Mouse (Mus musculus) brain, embryonic 18.5 days (tissue): Measurements from ENCODE around the gene 1700016H13Rik.

ENCODE experiments used
- DNase-seq: peaks from one replicate; pipeline ENCODE4 v3.0.0-alpha.2; 2012; ENCODE audit warnings: low read depth, low spot score

Gene 1700016H13Rik

GRCm38 (mm10) chr5:103655346-103656118 is at the start of gene 1700016H13Rik:
Gene 1700016H13Rik, minus strand, starts transcription at chr5:103656010.
- no peak for DNase-seq

DNA sequence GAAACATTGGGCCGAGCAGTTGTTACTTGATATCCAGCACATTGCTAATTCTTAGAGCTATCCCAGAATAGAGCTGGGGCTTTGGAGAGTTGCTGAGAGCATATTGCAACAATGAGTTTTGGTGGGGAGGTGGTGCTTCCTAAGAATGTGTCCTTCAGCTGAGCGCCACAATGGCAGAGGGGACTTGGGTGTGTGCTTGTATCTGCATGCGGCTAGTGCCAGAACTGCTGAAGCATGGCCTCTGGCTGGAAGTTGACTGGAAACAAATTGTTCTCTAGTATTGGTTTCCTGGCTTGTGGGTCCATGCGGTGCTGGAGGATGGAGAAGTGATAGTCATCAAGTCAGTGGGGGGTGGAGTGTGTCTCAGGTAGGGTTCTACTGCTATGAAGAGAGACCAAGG is 49.5 kb upstream of the 1700016H13Rik start:
- DNase-seq: no peak

- no peak for DNase-seq
Measured at GRCm38 (mm10) chr5:103702527-103702926, 46.7 kb upstream of the 1700016H13Rik start.

- no peak for DNase-seq
Measured at GRCm38 (mm10) chr5:103701466-103701865, 45.7 kb upstream of the 1700016H13Rik start.

DNA sequence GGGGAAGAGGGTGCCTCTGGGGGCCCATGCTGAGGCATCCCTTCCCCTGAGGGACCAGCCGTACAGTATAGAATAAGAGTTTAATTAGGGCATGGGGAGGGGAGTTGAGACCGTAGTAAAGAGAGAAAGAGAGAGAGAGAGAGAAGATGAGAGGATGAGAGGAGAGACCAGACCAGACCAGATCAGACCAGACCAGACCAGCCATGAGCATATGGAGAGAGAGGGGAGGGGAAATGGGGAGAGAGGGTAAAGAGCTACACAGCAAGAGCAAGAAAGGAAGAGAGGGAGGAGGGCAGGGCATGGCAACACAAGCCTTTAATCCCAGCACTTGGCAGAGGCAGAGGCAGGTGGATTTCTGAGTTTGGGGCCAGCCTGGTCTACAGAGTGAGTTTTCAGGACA is 44.9 kb upstream of the 1700016H13Rik start:
- DNase-seq: no peak

DNA sequence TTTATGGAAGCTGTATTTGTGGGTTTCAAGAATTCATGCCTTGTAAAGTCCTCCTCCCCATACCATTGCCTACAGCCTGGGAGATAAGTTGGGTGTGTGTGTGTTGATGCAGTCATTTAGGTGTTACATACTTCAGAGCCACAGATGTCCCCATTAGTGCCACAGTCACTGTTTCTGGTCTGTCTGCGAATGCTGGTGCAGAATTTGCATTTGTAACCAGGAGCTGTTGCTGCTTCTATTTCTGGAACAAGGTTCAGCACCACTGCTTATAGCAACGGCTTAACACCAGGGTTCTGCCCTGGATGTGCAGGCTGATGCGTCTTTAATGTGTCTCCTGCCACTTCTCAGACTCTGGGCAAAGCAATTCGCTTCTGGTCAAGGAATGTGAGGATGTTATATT is 43.7 kb upstream of the 1700016H13Rik start:
- DNase-seq: no peak

GRCm38 (mm10) chr5:103698577-103698976 is 42.8 kb upstream of the 1700016H13Rik start:
- no peak for DNase-seq

GRCm38 (mm10) chr5:103697875-103698491 is 42.2 kb upstream of the 1700016H13Rik start:
- no peak for DNase-seq

DNA sequence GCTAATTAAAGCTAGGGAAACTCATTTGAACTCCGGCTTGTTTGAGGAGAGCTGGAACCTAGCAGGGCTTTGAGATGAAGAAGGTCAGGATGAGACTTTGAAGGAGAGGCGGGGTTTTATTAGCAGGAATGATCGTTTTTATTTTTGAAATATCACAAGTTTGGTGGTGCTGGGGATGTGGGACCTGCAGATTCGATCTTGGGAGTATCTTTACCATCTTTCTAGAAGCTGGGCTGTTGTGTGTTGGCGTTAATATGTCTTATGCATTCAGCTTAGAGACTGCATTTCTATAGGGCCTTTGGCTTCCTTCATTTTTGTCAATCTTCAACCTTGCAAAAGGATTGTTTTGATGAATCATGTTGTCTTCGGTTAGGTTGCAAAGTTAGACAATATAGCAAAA is 38.3 kb upstream of the 1700016H13Rik start:
- DNase-seq: no peak

DNA sequence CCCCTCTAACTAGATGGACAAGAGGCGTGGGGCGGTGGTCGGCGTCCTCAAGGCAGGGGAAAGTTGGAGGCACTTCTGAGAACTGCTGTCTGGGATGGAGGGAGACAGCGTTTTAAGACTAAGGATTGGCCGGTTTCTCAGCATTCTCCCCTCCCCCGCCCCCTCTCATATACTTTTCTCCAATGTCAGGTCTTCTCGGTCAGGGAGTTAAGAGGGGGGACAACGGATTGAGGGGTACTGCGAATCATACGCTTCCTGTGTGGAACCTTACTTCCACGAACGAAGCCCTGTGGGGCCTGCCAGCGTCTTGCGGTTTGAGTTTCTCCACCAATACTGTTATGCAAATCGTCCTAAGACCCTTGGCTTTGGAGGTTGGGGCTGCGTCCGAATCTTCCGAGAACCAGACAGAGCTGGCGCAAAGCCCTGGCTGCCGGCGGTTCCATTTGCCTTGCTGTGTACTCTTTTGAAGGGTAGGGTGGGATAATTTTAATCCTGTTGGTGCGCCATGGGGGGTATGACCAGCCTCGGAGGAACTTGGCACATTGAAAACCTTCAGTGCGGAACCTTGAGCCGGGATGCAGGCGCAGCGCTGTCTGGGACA is 37.3 kb upstream of the 1700016H13Rik start:
- no peak for DNase-seq

- no peak for DNase-seq
Measured at GRCm38 (mm10) chr5:103692531-103693040, 36.8 kb upstream of the 1700016H13Rik start.

DNA sequence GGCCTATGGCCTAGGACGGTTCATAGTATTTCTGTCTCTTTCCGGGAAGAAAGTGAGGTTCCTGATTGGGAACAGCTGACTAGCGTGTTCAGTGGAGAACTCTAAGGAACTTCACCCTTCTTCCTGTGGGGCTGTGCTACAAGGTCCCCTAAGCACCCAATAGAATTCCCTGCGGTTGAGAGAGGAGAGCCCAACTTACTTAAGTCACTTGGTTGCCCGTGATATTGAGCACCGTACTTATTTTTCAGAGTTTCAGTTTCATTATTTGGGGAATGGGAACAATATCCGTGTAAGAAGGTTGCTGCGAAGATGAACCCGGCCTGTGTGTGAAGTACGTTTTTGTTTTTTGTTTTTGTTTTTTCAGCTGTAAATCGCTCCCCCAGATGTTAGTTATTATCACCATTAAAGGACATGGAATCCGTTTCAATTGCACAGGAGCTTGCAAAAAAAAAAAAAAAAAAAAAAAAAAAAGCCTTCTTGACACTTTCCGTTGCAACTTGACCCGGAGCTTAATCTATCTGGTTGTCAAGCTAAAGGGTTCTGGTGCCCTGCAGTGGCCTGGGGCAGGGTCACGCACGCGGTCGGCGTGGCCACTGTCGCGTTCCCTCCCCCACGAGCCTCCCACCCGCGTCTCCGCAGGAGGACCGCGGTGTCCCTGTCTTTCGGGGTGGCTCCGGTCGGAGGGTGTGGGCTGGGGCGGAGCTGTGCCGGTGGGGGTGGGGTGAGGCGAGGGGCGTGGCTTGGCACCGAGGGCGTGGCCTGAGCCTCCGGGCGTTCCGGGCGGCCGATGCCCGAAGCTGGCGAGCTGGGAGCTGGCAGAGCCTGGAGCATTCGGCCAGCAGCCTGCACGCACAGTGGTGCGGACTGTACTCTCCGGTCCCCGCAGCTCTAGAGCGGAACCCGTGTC is 36.1 kb upstream of the 1700016H13Rik start, which contains the start of gene Aff1:
TSS of gene Aff1 (plus strand) at position 751 of the 907 bp plus-strand sequence.
- peak; percentile 6 for DNase-seq

GRCm38 (mm10) chr5:103691171-103691570 is 35.4 kb upstream of the 1700016H13Rik start:
- DNase-seq: no peak

GRCm38 (mm10) chr5:103690190-103690589 is 34.4 kb upstream of the 1700016H13Rik start:
- DNase-seq: no peak

DNA sequence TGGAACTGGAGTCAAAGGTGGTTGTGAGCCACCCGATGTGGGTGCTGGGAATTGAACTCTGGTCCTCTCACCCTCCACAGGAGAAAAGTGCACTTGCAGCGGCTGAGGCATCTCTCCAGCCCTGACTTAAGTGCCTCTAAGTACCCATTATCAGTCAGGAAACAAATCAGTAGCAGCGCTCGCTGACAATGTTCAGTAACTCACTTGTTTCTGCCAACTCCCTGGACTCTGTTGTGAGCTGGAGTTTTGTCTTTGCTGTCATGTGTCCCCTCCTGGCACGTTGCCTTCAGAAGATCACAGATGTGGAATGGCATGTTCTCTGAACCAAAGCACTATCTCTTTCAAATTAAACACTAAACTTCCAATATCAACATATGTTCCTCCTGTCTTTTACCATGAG is 33.8 kb upstream of the 1700016H13Rik start:
- DNase-seq: no peak

DNA sequence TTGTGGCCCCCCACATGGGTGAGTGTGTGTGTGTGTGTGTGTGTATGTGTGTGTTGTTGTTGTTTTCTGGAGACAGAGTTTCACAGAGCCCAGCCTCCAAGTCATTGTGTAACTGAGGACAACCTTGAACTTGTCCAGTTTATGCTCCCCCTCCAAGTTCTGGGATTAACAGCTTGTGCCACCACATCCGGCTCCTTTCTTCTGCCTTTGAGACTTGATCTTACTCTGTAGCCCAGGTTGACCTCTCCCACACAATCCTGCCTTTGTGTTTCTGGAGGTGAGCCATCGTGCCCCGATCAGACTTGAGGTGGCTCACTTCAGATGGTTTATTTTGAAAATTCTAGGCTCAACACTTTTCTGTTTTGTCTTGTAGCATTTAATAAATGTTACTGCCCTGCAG is 26.0 kb upstream of the 1700016H13Rik start:
- no peak for DNase-seq

- DNase-seq: no peak
Measured at GRCm38 (mm10) chr5:103680381-103680780, 24.6 kb upstream of the 1700016H13Rik start.

DNA sequence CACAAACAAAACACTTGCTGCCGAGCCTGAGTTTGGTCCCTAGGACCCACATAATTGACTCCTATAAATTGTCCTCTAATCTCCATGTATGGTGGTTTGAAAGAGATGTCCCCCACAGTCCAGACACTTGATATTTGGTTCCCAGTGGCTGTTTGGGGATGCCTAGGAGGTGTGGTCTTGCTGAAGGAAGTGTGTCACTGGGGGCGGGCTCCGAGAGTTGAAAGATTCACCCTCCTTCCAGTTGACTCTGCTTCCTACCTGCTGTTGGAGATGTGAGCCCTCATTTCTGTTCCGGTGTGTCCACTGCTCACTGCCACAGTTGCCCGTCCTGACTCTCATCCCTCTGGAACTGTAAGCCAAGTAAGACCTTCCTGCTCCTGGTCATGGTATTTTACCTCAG is 23.2 kb upstream of the 1700016H13Rik start:
- no peak for DNase-seq

- no peak for DNase-seq
Measured at GRCm38 (mm10) chr5:103677894-103678293, 22.1 kb upstream of the 1700016H13Rik start.

- no peak for DNase-seq
Measured at GRCm38 (mm10) chr5:103676289-103676881, 20.6 kb upstream of the 1700016H13Rik start.

- DNase-seq: no peak
Measured at GRCm38 (mm10) chr5:103674482-103674881, 18.7 kb upstream of the 1700016H13Rik start.
